Mouse (Mus musculus): ENCODE measurements at regions not wholly inside any gene's neighbourhood (a gene's known extent, or its start where the extent isn't known, plus 50 kb on each side); places are given as distances from the start of the nearest gene placed in this dataset.

GRCm38 (mm10) chr1:122095726-122096125 is 527.9 kb upstream of the Ddx18 start:
- no peak overlapping the region for H3K4me3 ChIP-seq (ENCODE audit: insufficient read depth in 1 of 2, low read depth in 1 of 2, low read length in 2 of 2, poor library complexity in 1 of 2, severe bottlenecking in 1 of 2)
- in situ Hi-C loops (cut with MboI; ENCODE audit: low sequenced_read_pairs in 2 of 2, unreplicated experiment in 2 of 2): no loop called here
- DNase-seq (ENCODE audit: low read depth, low spot score): no peak
- TF ChIP-seq ZC3H11A (IDR thresholded peaks at IDR 0.05; ENCODE audit: borderline replicate concordance, low read depth, low read length) (no peak), CHD2 (IDR thresholded peaks at IDR 0.05; ENCODE audit: low read depth, low read length) (no peak)
- H3K9me3 ChIP-seq (ENCODE audit: control insufficient read depth, insufficient read depth, low read depth, low read length): no peaks in the 10 kb centered on the region
- no peak overlapping the region for H3K9ac ChIP-seq (ENCODE audit: insufficient read depth, low read depth, low read length, poor library complexity, severe bottlenecking)
- no peak overlapping the region for H3K27ac ChIP-seq (ENCODE audit: insufficient read depth, low read depth, low read length, poor library complexity, severe bottlenecking)
- H3K4me1 ChIP-seq (ENCODE audit: control insufficient read depth in 2 of 2, insufficient read depth in 2 of 2, low read length in 2 of 2, poor library complexity in 1 of 2): no peaks in the 10 kb centered on the region
- H3K36me3 ChIP-seq (ENCODE audit: control insufficient read depth, insufficient read depth, low read length, poor library complexity, severe bottlenecking): no peaks in the 10 kb centered on the region

GRCm38 (mm10) chr1:122082481-122082880 is 514.7 kb upstream of the Ddx18 start:
- H3K4me3 ChIP-seq (ENCODE audit: insufficient read depth in 1 of 2, low read depth in 1 of 2, low read length in 2 of 2, poor library complexity in 1 of 2, severe bottlenecking in 1 of 2): no peak overlapping the region
- in situ Hi-C loops (cut with MboI; ENCODE audit: low sequenced_read_pairs in 2 of 2, unreplicated experiment in 2 of 2): no loop called here
- DNase-seq (ENCODE audit: low read depth, low spot score): no peak
- H3K27ac ChIP-seq (ENCODE audit: insufficient read depth, low read depth, low read length, poor library complexity, severe bottlenecking): no peak overlapping the region
- no peaks in the 10 kb centered on the region for H3K4me1 ChIP-seq (ENCODE audit: control insufficient read depth in 2 of 2, insufficient read depth in 2 of 2, low read length in 2 of 2, poor library complexity in 1 of 2)
- no peaks in the 10 kb centered on the region for H3K9me3 ChIP-seq (ENCODE audit: control insufficient read depth, insufficient read depth, low read depth, low read length)
- H3K9ac ChIP-seq (ENCODE audit: insufficient read depth, low read depth, low read length, poor library complexity, severe bottlenecking): no peak overlapping the region
- TF ChIP-seq HCFC1 (IDR thresholded peaks at IDR 0.05; ENCODE audit: borderline replicate concordance, insufficient read depth, low read length) (no peak), ZNF384 (IDR thresholded peaks at IDR 0.05; ENCODE audit: low read depth, low read length) (no peak), ZC3H11A (IDR thresholded peaks at IDR 0.05; ENCODE audit: borderline replicate concordance, low read depth, low read length) (no peak), CHD2 (IDR thresholded peaks at IDR 0.05; ENCODE audit: low read depth, low read length) (no peak), MAFK (IDR thresholded peaks at IDR 0.05; ENCODE audit: insufficient read depth, low read depth, low read length) (no peak)
- H3K36me3 ChIP-seq (ENCODE audit: control insufficient read depth, insufficient read depth, low read length, poor library complexity, severe bottlenecking): no peaks in the 10 kb centered on the region

DNA sequence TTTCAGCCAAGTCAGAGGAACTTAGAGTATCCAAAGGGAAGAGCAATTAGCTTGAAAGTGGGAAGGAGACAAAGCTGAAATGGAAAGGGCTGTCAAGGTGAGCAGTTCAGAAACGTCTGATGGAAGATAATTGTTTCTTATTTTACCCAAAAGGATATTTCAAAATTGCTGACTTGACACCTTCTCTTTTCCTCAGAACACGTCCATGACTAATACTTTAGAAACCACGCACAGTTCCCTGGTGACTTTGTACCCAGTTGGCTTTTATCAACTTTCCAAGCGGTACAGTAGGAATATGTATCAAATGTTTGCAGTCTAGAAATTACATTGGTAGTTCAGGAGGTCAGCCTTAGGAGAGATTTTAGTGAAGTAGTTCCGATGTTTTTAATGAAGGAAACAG is 508.3 kb upstream of the Ddx18 start:
- Histone ChIP-seq H3K4me3 (ENCODE audit: insufficient read depth in 1 of 2, low read depth in 1 of 2, low read length in 2 of 2, poor library complexity in 1 of 2, severe bottlenecking in 1 of 2) (no peak overlapping the region), H3K27ac (ENCODE audit: insufficient read depth, low read depth, low read length, poor library complexity, severe bottlenecking) (no peak overlapping the region), H3K36me3 (ENCODE audit: control insufficient read depth, insufficient read depth, low read length, poor library complexity, severe bottlenecking) (no peaks in the 10 kb centered on the region), H3K9me3 (ENCODE audit: control insufficient read depth, insufficient read depth, low read depth, low read length) (no peaks in the 10 kb centered on the region), H3K9ac (ENCODE audit: insufficient read depth, low read depth, low read length, poor library complexity, severe bottlenecking) (no peak overlapping the region), H3K4me1 (ENCODE audit: control insufficient read depth in 2 of 2, insufficient read depth in 2 of 2, low read length in 2 of 2, poor library complexity in 1 of 2) (no peaks in the 10 kb centered on the region)
- DNase-seq (ENCODE audit: low read depth, low spot score): no peak
- TF ChIP-seq CHD2 (IDR thresholded peaks at IDR 0.05; ENCODE audit: low read depth, low read length): no peak
- peak; percentile 62 for TF ChIP-seq MAFK (IDR thresholded peaks at IDR 0.05; ENCODE audit: insufficient read depth, low read depth, low read length)
- in situ Hi-C loops (cut with MboI; ENCODE audit: low sequenced_read_pairs in 2 of 2, unreplicated experiment in 2 of 2): no loop called here

GRCm38 (mm10) chr1:122055146-122055545 is 487.4 kb upstream of the Ddx18 start:
- in situ Hi-C loops (cut with MboI; ENCODE audit: low sequenced_read_pairs in 2 of 2, unreplicated experiment in 2 of 2): no loop called here
- no peak for TF ChIP-seq HCFC1 (IDR thresholded peaks at IDR 0.05; ENCODE audit: borderline replicate concordance, insufficient read depth, low read length)
- no peak for TF ChIP-seq ZC3H11A (IDR thresholded peaks at IDR 0.05; ENCODE audit: borderline replicate concordance, low read depth, low read length)
- TF ChIP-seq CHD2 (IDR thresholded peaks at IDR 0.05; ENCODE audit: low read depth, low read length): no peak
- TF ChIP-seq MAFK (IDR thresholded peaks at IDR 0.05; ENCODE audit: insufficient read depth, low read depth, low read length): no peak
- TF ChIP-seq ZNF384 (IDR thresholded peaks at IDR 0.05; ENCODE audit: low read depth, low read length): no peak
- DNase-seq (ENCODE audit: low read depth, low spot score): no peak

DNA sequence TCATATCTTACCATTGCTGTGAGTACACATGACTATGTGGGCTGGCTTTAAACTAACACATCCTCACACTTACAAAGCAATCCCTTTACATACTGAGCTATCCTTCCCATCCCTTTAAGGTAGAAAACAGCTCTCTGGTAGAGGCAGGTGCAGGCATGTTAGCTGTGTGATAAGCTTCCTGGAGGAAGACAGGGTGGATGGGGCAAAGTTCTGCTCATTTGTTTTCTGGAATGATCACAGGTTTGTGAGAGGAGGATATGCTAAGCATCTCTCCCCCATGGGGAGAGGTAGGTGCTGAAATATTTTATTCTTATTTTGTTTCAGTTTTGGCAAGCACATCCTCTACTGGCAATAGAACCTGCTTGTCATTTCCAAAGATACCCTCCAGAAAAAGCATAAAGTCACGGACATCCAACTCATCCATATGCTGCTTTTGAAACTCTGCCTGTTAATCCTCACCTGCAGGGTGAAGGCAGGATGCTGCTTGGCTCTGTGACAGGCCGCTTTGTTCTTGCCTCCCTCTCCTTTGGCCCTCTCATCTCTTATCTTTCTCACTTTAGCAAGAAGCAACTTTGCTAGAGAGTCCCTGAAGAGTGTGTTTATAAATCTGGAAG is 480.4 kb upstream of the Ddx18 start:
- Histone ChIP-seq H3K4me1 (ENCODE audit: control insufficient read depth in 2 of 2, insufficient read depth in 2 of 2, low read length in 2 of 2, poor library complexity in 1 of 2) (no peaks in the 10 kb centered on the region), H3K27ac (ENCODE audit: insufficient read depth, low read depth, low read length, poor library complexity, severe bottlenecking) (no peak overlapping the region), H3K9me3 (ENCODE audit: control insufficient read depth, insufficient read depth, low read depth, low read length) (no peaks in the 10 kb centered on the region), H3K4me3 (ENCODE audit: insufficient read depth in 1 of 2, low read depth in 1 of 2, low read length in 2 of 2, poor library complexity in 1 of 2, severe bottlenecking in 1 of 2) (no peak overlapping the region), H3K9ac (ENCODE audit: insufficient read depth, low read depth, low read length, poor library complexity, severe bottlenecking) (no peak overlapping the region), H3K36me3 (ENCODE audit: control insufficient read depth, insufficient read depth, low read length, poor library complexity, severe bottlenecking) (no peaks in the 10 kb centered on the region)
- in situ Hi-C loops (cut with MboI; ENCODE audit: low sequenced_read_pairs in 2 of 2, unreplicated experiment in 2 of 2): no loop called here
- DNase-seq (ENCODE audit: low read depth, low spot score): no peak
- TF ChIP-seq HCFC1 (IDR thresholded peaks at IDR 0.05; ENCODE audit: borderline replicate concordance, insufficient read depth, low read length): no peak
- TF ChIP-seq ZC3H11A (IDR thresholded peaks at IDR 0.05; ENCODE audit: borderline replicate concordance, low read depth, low read length): no peak
- TF ChIP-seq ZNF384 (IDR thresholded peaks at IDR 0.05; ENCODE audit: low read depth, low read length): no peak
- no peak for TF ChIP-seq MAFK (IDR thresholded peaks at IDR 0.05; ENCODE audit: insufficient read depth, low read depth, low read length)
- TF ChIP-seq CHD2 (IDR thresholded peaks at IDR 0.05; ENCODE audit: low read depth, low read length): no peak

More at GRCm38 (mm10) chr1:122055146-122055545, 487.4 kb upstream of the Ddx18 start:
- no peak overlapping the region for H3K27ac ChIP-seq (ENCODE audit: insufficient read depth, low read depth, low read length, poor library complexity, severe bottlenecking)
- H3K4me3 ChIP-seq (ENCODE audit: insufficient read depth in 1 of 2, low read depth in 1 of 2, low read length in 2 of 2, poor library complexity in 1 of 2, severe bottlenecking in 1 of 2): no peak overlapping the region
- no peaks in the 10 kb centered on the region for H3K36me3 ChIP-seq (ENCODE audit: control insufficient read depth, insufficient read depth, low read length, poor library complexity, severe bottlenecking)
- no peak overlapping the region for H3K9ac ChIP-seq (ENCODE audit: insufficient read depth, low read depth, low read length, poor library complexity, severe bottlenecking)
- no peaks in the 10 kb centered on the region for H3K9me3 ChIP-seq (ENCODE audit: control insufficient read depth, insufficient read depth, low read depth, low read length)
- H3K4me1 ChIP-seq (ENCODE audit: control insufficient read depth in 2 of 2, insufficient read depth in 2 of 2, low read length in 2 of 2, poor library complexity in 1 of 2): no peaks in the 10 kb centered on the region

All from ES-E14 (cell line).